Mouse (Mus musculus) myocyte (in vitro differentiated cells): ENCODE data around the gene Lctl. TPM values are rescaled to one million over a fixed set of nuclear protein-coding genes. Genes with fewer than 3 reads are reported as not detected.

Source experiments
- H3K27me3 ChIP-seq: one replicate; pipeline ENCODE4 v1.6.1; 2011; ENCODE audit not compliant: control insufficient read depth, insufficient read depth, insufficient read length
- H3K36me3 ChIP-seq: one replicate; pipeline ENCODE4 v1.6.1; 2011; ENCODE audit not compliant: control insufficient read depth, insufficient read depth
- H3K4me2 ChIP-seq: one replicate; pipeline ENCODE4 v1.6.1; 2011; ENCODE audit warnings: low read depth, control low read depth
- H3K4me3 ChIP-seq: one replicate; pipeline ENCODE4 v1.5.1; 2011; ENCODE audit warnings: mild to moderate bottlenecking, control low read depth, moderate library complexity
- H3K79me2 ChIP-seq: one replicate; pipeline ENCODE4 v1.6.1; 2011; ENCODE audit not compliant: control insufficient read depth, insufficient read depth
- H3ac ChIP-seq: one replicate; pipeline ENCODE4 v1.6.1; 2011; ENCODE audit not compliant: control insufficient read depth, insufficient read length
- CEBPB ChIP-seq: IDR thresholded peaks from 2 replicates; pipeline ENCODE4 v1.6.1; 2011; ENCODE audit warnings: mild to moderate bottlenecking, moderate library complexity; ENCODE audit not compliant: poor library complexity, insufficient read depth, severe bottlenecking
- E2F4 ChIP-seq: IDR thresholded peaks from one replicate; pipeline ENCODE4 v1.6.1; 2011; ENCODE audit warnings: mild to moderate bottlenecking, control low read depth, moderate library complexity; ENCODE audit not compliant: insufficient read depth
- MAX ChIP-seq: IDR thresholded peaks from one replicate; pipeline ENCODE4 v1.6.1; 2011; ENCODE audit warnings: low read depth, mild to moderate bottlenecking, control low read depth
- MYOD1 ChIP-seq, 3 experiments: IDR thresholded peaks; one replicate each; pipeline ENCODE4 v1.6.1; 2011; ENCODE audit warnings: control low read depth in 2 of 3, low read depth in 2 of 3, mild to moderate bottlenecking in 2 of 3, moderate library complexity in 1 of 3; ENCODE audit not compliant: insufficient read length in 2 of 3, control insufficient read depth in 1 of 3
- MYOG ChIP-seq, 3 experiments: IDR thresholded peaks; one replicate each; pipeline ENCODE4 v1.6.1; 2011; ENCODE audit warnings: control low read depth in 2 of 3, low read depth in 2 of 3, mild to moderate bottlenecking in 2 of 3; ENCODE audit not compliant: insufficient read length in 2 of 3, control insufficient read depth in 1 of 3, insufficient read depth in 1 of 3
- POLR2A ChIP-seq: IDR thresholded peaks from one replicate; pipeline ENCODE4 v1.6.1; 2011; ENCODE audit warnings: low read depth, mild to moderate bottlenecking, control low read depth, moderate library complexity; ENCODE audit not compliant: insufficient read length
- POLR2AphosphoS2 ChIP-seq: IDR thresholded peaks from one replicate; pipeline ENCODE4 v1.6.1; 2011; ENCODE audit warnings: low read depth, control low read depth; ENCODE audit not compliant: insufficient read length
- REST ChIP-seq: IDR thresholded peaks from one replicate; pipeline ENCODE4 v1.6.1; 2011; ENCODE audit warnings: mild to moderate bottlenecking, control low read depth, moderate library complexity; ENCODE audit not compliant: insufficient read depth, insufficient read length
- SRF ChIP-seq: IDR thresholded peaks from one replicate; pipeline ENCODE4 v1.6.1; 2011; ENCODE audit warnings: low read depth; ENCODE audit not compliant: control insufficient read depth, insufficient read length
- TCF12 ChIP-seq: IDR thresholded peaks from one replicate; pipeline ENCODE4 v1.6.1; 2011; ENCODE audit warnings: mild to moderate bottlenecking, control low read depth; ENCODE audit not compliant: poor library complexity, insufficient read depth, severe bottlenecking
- TCF3 ChIP-seq: IDR thresholded peaks from one replicate; pipeline ENCODE4 v1.6.1; 2011; ENCODE audit warnings: low read depth, control low read depth; ENCODE audit not compliant: insufficient read length
- USF1 ChIP-seq: IDR thresholded peaks from one replicate; pipeline ENCODE4 v1.6.1; 2011; ENCODE audit warnings: low read depth, mild to moderate bottlenecking, control low read depth, moderate library complexity
- polyA plus RNA-seq: library from polyadenylated mRNA; unstranded; fragments of >200 nt; fragmentation: generic; extraction: Trizol; gene quantifications from one replicate; pipeline ENCODE4 v1.2.1, GENCODE M21; 2012; ENCODE audit warnings: missing spikeins

Gene Lctl
- polyA plus RNA-seq, 1 experiment = 0.23 TPM

DNA sequence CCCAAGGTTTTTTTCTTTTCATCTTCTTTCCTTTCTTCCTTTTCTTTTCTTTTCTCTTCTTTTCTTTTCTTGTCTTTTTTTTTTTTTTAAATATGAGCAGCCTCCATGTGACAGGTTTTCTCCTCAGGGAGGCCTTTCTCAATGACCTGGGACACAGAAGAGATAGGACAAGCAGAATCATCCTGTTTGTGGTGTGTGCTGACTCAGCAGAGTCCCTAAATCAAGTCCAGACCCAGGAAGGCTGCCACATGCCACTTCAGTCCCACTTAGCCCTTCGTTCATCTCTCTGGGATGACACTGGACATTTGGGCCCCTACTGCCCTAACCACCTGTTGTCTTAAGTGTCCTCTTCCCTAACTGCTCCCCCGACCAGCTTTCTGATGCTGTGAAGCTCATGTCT lies 40.5 kb upstream of the Lctl start:
- Histone ChIP-seq H3K4me3 (no peak overlapping the region), H3K79me2 (no peaks in the 10 kb centered on the region), H3K4me2 (no peak overlapping the region), H3ac (no peak overlapping the region), H3K36me3 (no peaks in the 10 kb centered on the region), H3K27me3 (no peaks in the 10 kb centered on the region)
- TF ChIP-seq SRF (no peak), USF1 (no peak), E2F4 (no peak), TCF12 (no peak), POLR2A (no peak), CEBPB (no peak), TCF3 (no peak), POLR2AphosphoS2 (no peak), MYOG (IDR thresholded peaks at IDR 0.05; ENCODE audit: control insufficient read depth in 1 of 3, insufficient read depth in 1 of 3, insufficient read length in 2 of 3, low read depth in 2 of 3) (no peak), REST (no peak), MYOD1 (IDR thresholded peaks at IDR 0.05; ENCODE audit: control insufficient read depth in 1 of 3, insufficient read length in 2 of 3, low read depth in 2 of 3) (no peak)

DNA sequence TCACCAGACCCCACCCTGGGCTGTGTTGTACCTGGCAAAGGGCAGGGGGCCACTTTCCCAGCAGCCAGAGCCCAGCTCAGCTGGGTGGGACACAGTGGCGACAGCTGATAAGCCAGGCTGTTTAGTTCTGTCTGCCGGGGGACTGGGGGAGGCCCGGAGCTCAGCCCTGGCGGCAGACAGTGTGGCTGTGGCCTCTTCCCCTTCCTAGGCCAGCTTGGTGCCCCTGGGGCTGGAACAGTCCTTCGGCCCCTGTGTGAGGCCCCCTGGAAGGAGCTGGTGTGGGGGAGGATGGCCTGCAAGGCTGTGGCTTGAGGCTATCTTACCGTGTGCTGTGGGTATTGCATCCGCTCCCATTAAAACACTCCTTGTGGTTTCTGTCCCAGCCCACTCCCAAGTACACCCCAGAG lies 38.6 kb upstream of the Lctl start:
- Histone ChIP-seq H3K27me3 (no peaks in the 10 kb centered on the region), H3K79me2 (no peaks in the 10 kb centered on the region), H3K4me3 (no peak overlapping the region), H3K36me3 (no peaks in the 10 kb centered on the region), H3ac (no peak overlapping the region), H3K4me2 (no peak overlapping the region)
- TF ChIP-seq SRF (no peak), POLR2A (no peak), MYOG (IDR thresholded peaks at IDR 0.05; ENCODE audit: control insufficient read depth in 1 of 3, insufficient read depth in 1 of 3, insufficient read length in 2 of 3, low read depth in 2 of 3) (no peak), POLR2AphosphoS2 (no peak), MYOD1 (IDR thresholded peaks at IDR 0.05; ENCODE audit: control insufficient read depth in 1 of 3, insufficient read length in 2 of 3, low read depth in 2 of 3) (no peak), USF1 (no peak), TCF12 (no peak), TCF3 (no peak), E2F4 (no peak), REST (no peak)

DNA sequence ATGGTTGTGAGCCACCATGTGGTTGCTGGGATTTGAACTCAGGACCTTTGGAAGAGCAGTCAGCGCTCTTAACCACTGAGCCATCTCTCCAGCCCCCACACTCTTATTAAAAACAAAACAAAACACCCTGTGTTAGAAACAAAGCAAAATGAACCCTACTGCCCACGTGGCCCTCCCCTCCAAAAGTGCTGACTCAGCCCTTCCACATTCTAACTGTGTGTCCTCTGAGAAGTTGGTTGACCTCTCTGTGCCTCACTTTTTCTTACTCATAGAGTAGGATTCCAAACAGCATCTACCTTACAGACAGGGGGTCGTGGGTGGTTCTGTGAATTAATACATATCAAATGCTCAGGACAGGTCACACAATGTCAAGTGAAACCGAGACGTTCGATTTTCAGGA lies 37.0 kb upstream of the Lctl start:
- TF ChIP-seq POLR2AphosphoS2 = no peak
- no peak for TF ChIP-seq MYOG (IDR thresholded peaks at IDR 0.05; ENCODE audit: control insufficient read depth in 1 of 3, insufficient read depth in 1 of 3, insufficient read length in 2 of 3, low read depth in 2 of 3)
- no peak for TF ChIP-seq USF1
- TF ChIP-seq TCF3 = no peak
- no peak for TF ChIP-seq SRF
- TF ChIP-seq E2F4 = no peak
- TF ChIP-seq REST = no peak
- no peak for TF ChIP-seq MYOD1 (IDR thresholded peaks at IDR 0.05; ENCODE audit: control insufficient read depth in 1 of 3, insufficient read length in 2 of 3, low read depth in 2 of 3)
- no peak overlapping the region for H3ac ChIP-seq
- no peaks in the 10 kb centered on the region for H3K27me3 ChIP-seq
- no peaks in the 10 kb centered on the region for H3K36me3 ChIP-seq
- H3K4me2 ChIP-seq = no peak overlapping the region
- no peak overlapping the region for H3K4me3 ChIP-seq
- no peaks in the 10 kb centered on the region for H3K79me2 ChIP-seq

DNA sequence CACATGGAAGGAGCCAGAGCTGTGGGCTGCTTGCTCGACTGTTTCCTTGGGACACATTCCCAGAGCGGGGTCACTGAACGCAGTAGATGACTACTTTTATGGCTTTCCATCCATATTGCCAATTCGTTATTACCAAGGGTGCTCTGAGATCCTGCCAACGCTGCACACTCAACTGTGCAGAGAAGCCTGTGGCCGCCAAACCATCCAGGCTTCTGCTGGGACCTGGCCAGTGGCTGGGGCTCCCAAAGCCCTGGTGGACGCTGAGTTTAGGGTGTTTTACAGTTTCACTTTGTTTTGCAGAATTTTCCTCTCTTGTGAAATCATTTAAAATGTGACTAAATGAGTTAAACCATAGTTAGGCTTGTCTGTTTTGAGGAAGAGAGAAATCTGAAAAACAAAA lies 32.7 kb upstream of the Lctl start:
- H3K4me3 ChIP-seq = peak overlapping the region; percentile 13

More for the DNA sequence above, 32.7 kb upstream of the Lctl start:
- H3K4me2 ChIP-seq = peak overlapping the region; percentile 63
- no peaks in the 10 kb centered on the region for H3K79me2 ChIP-seq
- no peaks in the 10 kb centered on the region for H3K36me3 ChIP-seq
- TF ChIP-seq POLR2A = no peak
- TF ChIP-seq MYOG (IDR thresholded peaks at IDR 0.05; ENCODE audit: control insufficient read depth in 1 of 3, insufficient read depth in 1 of 3, insufficient read length in 2 of 3, low read depth in 2 of 3) = no peak
- TF ChIP-seq POLR2AphosphoS2 = no peak
- TF ChIP-seq TCF3 = no peak
- no peak for TF ChIP-seq MYOD1 (IDR thresholded peaks at IDR 0.05; ENCODE audit: control insufficient read depth in 1 of 3, insufficient read length in 2 of 3, low read depth in 2 of 3)
- no peak for TF ChIP-seq TCF12
- no peak for TF ChIP-seq SRF
- no peak for TF ChIP-seq REST
- no peak for TF ChIP-seq USF1
- TF ChIP-seq CEBPB = no peak
- TF ChIP-seq MAX = no peak
- no peaks in the 10 kb centered on the region for H3K27me3 ChIP-seq
- H3ac ChIP-seq = no peak overlapping the region
